Mouse (Mus musculus) cerebellum, adult 2 months (tissue): ENCODE measurements around the gene B4galt3. TPM values are rescaled to one million over a fixed set of nuclear protein-coding genes. Genes with fewer than 3 reads are reported as not detected.

Experiments used
- DNase-seq, 2 experiments: peaks; one replicate each; pipeline ENCODE4 v3.0.0; 2021
- H3K27ac ChIP-seq: fragments of 200-500 bp; 2 replicates; pipeline ENCODE4 v1.5.1; 2012; ENCODE audit warnings: low read length, control low read depth, inconsistent platforms; ENCODE audit not compliant: insufficient read depth
- H3K27me3 ChIP-seq: fragments of 200-500 bp; 2 replicates; pipeline ENCODE4 v1.6.1; 2012; ENCODE audit warnings: inconsistent platforms, mild to moderate bottlenecking, low read length, moderate library complexity; ENCODE audit not compliant: control insufficient read depth, insufficient read depth
- H3K4me1 ChIP-seq: fragments of 200-500 bp; 2 replicates; pipeline ENCODE4 v1.6.1; 2011; ENCODE audit warnings: low read length; ENCODE audit not compliant: control insufficient read depth, insufficient read depth
- H3K4me3 ChIP-seq: fragments of 200-500 bp; replicated peaks from 2 replicates; pipeline ENCODE3; 2011; ENCODE audit warnings: mild to moderate bottlenecking, low read depth, low read length, control low read depth; ENCODE audit not compliant: insufficient read depth
- CTCF ChIP-seq: fragments of 200-500 bp; IDR thresholded peaks from 2 replicates; pipeline ENCODE4 v1.5.1; 2011; ENCODE audit warnings: low read depth, mild to moderate bottlenecking, control low read depth, low read length, moderate library complexity, borderline replicate concordance; ENCODE audit not compliant: insufficient read depth
- POLR2A ChIP-seq: fragments of 200-500 bp; IDR thresholded peaks from 2 replicates; pipeline ENCODE4 v1.6.1; 2011; ENCODE audit warnings: low read length, control low read depth, borderline replicate concordance; ENCODE audit not compliant: insufficient read depth
- WGBS: fragments of 180-500 bp; shearing (Covaris S2); methylation state at CpG from one replicate; pipeline ENCODE4 v1.1.7; 2018; 5-methylcytosine and 5-hydroxymethylcytosine counted together
- polyA plus RNA-seq: library from polyadenylated mRNA; depleted of rRNA; stranded (reverse); fragments of >200 nt; gene quantifications from 2 replicates; pipeline ENCODE4 v1.2.3, GENCODE M21; 2012; rRNA removed

B4galt3 gene
- polyA plus RNA-seq, 1 experiment = 69.6 TPM

- Histone ChIP-seq H3K4me3 (no peak overlapping the region), H3K27ac (no peak overlapping the region), H3K4me1 (no peaks in the 10 kb centered on the region), H3K27me3 (no peaks in the 10 kb centered on the region)
- 58% methylated on average over 2 of the region's 2 CpGs for WGBS
- TF ChIP-seq POLR2A (no peak), CTCF (no peak)
- DNase-seq = no peak
Measured at GRCm38 (mm10) chr1:171309321-171309720, 39.2 kb downstream of the B4galt3 start.

DNA sequence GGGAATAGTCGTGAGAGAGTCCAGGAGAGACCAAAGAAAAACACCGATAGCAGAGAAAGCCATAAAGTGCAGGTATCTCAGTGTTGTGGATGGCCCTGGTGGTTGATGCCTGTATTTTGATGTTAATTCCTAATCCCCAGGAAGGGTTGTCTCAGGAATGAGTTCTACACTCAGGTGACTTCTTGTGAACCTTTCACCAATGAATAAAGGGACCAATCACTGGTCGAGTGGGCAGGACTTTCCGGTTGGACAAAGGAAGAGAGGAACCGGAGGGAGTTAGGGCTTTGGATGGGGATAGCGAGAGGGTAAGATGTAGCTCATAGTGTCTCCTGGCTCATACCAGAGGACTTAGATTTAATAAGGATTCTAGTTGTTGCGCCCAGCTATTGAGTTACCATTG is 49.6 kb downstream of the B4galt3 start:
- 18% methylated on average over 7 of the region's 7 CpGs for WGBS
- peak in 1 of 2 experiments; percentile 48 for DNase-seq
- Histone ChIP-seq H3K4me3 (peak overlapping the region; percentile 55), H3K27me3 (no peaks in the 10 kb centered on the region), H3K4me1 (peaks cover 3% of the 10 kb centered on the region; the same call in 1 of the 2 replicates), H3K27ac (no peak overlapping the region)
- peak; percentile 22; the same call in 1 of the 2 replicates for TF ChIP-seq POLR2A
- TF ChIP-seq CTCF = no peak

DNA sequence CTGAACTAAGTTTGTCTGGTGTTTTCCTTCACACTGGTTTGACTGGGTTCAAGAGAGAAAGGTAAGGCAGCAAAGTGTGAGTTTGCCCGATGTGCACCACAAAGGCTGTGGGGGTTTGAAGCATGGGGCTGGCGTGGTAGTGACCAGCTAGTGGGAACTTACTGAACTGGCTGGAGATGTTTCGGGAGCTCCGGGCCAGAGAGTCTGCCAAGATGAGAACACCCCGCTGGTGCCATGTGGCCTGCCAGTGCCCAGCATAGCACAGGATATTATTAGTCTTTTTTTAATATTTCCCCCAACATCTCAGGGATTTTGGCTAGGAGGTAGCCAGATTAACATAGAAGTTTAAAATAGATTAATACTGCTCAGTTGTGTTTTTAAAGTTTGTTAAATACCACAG is 50.0 kb downstream of the B4galt3 start:
- peaks cover 3% of the 10 kb centered on the region; the same call in 1 of the 2 replicates for H3K4me1 ChIP-seq
- no peak overlapping the region for H3K27ac ChIP-seq
- TF ChIP-seq CTCF (no peak), POLR2A (no peak)
- H3K27me3 ChIP-seq = no peaks in the 10 kb centered on the region
- H3K4me3 ChIP-seq = peak overlapping the region; percentile 55
- peak; percentile 82 to 89 for DNase-seq
- WGBS = 3% methylated on average over 5 of the region's 5 CpGs

GRCm38 (mm10) chr1:171321415-171321814 is 51.3 kb downstream of the B4galt3 start:
- Histone ChIP-seq H3K4me1 (peaks cover 6% of the 10 kb centered on the region), H3K27ac (no peak overlapping the region), H3K4me3 (no peak overlapping the region), H3K27me3 (no peaks in the 10 kb centered on the region)
- no peak for TF ChIP-seq POLR2A
- no peak for TF ChIP-seq CTCF
- DNase-seq = no peak

- no peak for DNase-seq
- Histone ChIP-seq H3K4me1 (peaks cover 6% of the 10 kb centered on the region), H3K27ac (no peak overlapping the region), H3K27me3 (no peaks in the 10 kb centered on the region), H3K4me3 (no peak overlapping the region)
- WGBS = 79% methylated on average over 1 of the region's 1 CpGs
- no peak for TF ChIP-seq CTCF
- TF ChIP-seq POLR2A = no peak
Measured at GRCm38 (mm10) chr1:171322012-171322411, 51.9 kb downstream of the B4galt3 start.

DNA sequence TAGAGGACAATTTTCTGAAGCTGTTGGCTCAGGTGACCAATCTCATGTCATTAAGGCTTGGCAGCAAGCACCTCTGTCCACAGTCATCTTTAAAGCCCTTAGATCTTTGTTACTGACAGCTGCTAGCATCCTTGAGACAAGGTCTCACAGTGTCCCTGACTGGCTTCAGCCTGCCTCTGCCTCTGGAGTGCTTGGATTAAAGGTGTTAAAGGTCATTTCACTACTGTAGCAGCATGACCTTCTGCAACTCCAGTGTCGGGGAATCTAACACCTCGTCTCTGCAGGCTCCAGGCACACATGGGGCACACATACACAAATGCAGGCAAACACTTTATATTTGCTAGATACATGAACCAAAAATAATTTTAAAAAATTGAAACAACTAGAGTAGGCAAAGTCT is 55.4 kb downstream of the B4galt3 start:
- Histone ChIP-seq H3K4me1 (peaks cover 5% of the 10 kb centered on the region), H3K27me3 (no peaks in the 10 kb centered on the region), H3K4me3 (no peak overlapping the region), H3K27ac (no peak overlapping the region)
- no peak for DNase-seq
- TF ChIP-seq CTCF = no peak
- TF ChIP-seq POLR2A = no peak
- 69% methylated on average over 2 of the region's 2 CpGs for WGBS

Other genes with a start within 250 kb of the B4galt3 start
- gene Fcgr3, start 205.4 kb upstream of the B4galt3 start, polyA plus RNA-seq = 5.2 and 6.0 TPM in 2 replicates
- 5.6 and 8.0 TPM in 2 replicates for gene Cfap126, start 156.4 kb upstream of the B4galt3 start, polyA plus RNA-seq
- 302 and 305 TPM in 2 replicates for gene Sdhc, start 119.7 kb upstream of the B4galt3 start, polyA plus RNA-seq
- gene Mpz, start 119.6 kb upstream of the B4galt3 start, polyA plus RNA-seq = 0.16 and 0.34 TPM in 2 replicates
- gene Pcp4l1, start 74.1 kb upstream of the B4galt3 start, polyA plus RNA-seq = 195 and 252 TPM in 2 replicates
- gene Nr1i3, start 56.4 kb upstream of the B4galt3 start, polyA plus RNA-seq = 0.19 and 0.23 TPM in 2 replicates
- gene Tomm40l, start 47.8 kb upstream of the B4galt3 start, polyA plus RNA-seq = 85.5 and 92.7 TPM in 2 replicates
- gene Apoa2, start 45.3 kb upstream of the B4galt3 start, polyA plus RNA-seq = 4.1 and 6.3 TPM in 2 replicates
- gene Fcer1g, start 36.0 kb upstream of the B4galt3 start, polyA plus RNA-seq = 12.4 and 13.2 TPM in 2 replicates
- gene Adamts4, start 19.9 kb upstream of the B4galt3 start, polyA plus RNA-seq = 26.1 and 29.8 TPM in 2 replicates
- gene Ndufs2, start 18.9 kb upstream of the B4galt3 start, polyA plus RNA-seq = 282 and 283 TPM in 2 replicates
- 76.9 and 81.2 TPM in 2 replicates for gene Ppox, start 10.9 kb downstream of the B4galt3 start, polyA plus RNA-seq
- 76.6 and 77.5 TPM in 2 replicates for gene Usp21, start 17.7 kb downstream of the B4galt3 start, polyA plus RNA-seq
- gene Ufc1, start 24.7 kb downstream of the B4galt3 start, polyA plus RNA-seq = 96.4 and 109 TPM in 2 replicates
- gene Dedd, start 58.8 kb downstream of the B4galt3 start, polyA plus RNA-seq = 54.4 and 56.4 TPM in 2 replicates
- 68.2 TPM in 2 replicates for gene Nit1, start 75.3 kb downstream of the B4galt3 start, polyA plus RNA-seq
- gene Pfdn2, start 75.3 kb downstream of the B4galt3 start, polyA plus RNA-seq = 129 and 135 TPM in 2 replicates
- 7.9 and 8.2 TPM in 2 replicates for gene Klhdc9, start 90.5 kb downstream of the B4galt3 start, polyA plus RNA-seq
- gene Nectin4, start 99.8 kb downstream of the B4galt3 start, polyA plus RNA-seq = 11.9 and 12.5 TPM in 2 replicates
- 0.65 and 0.68 TPM in 2 replicates for gene Arhgap30, start 118.6 kb downstream of the B4galt3 start, polyA plus RNA-seq
- gene Usf1, start 141.0 kb downstream of the B4galt3 start, polyA plus RNA-seq = 98.7 and 107 TPM in 2 replicates
- gene Tstd1, start 148.5 kb downstream of the B4galt3 start, polyA plus RNA-seq = 2.2 and 3.2 TPM in 2 replicates
- 8.7 and 10.1 TPM in 2 replicates for gene F11r, start 167.2 kb downstream of the B4galt3 start, polyA plus RNA-seq
- 7.5 and 7.6 TPM in 2 replicates for gene Alyref2, start 233.2 kb downstream of the B4galt3 start, polyA plus RNA-seq